Mouse (Mus musculus) spleen, postnatal 14 days (tissue): ENCODE results near the gene Tesk2.

Experiments
- DNase-seq, 2 experiments: peaks; one replicate each; pipeline ENCODE4 v3.0.0; 2021 to 2022; ENCODE audit warnings: low spot score in 2 of 2

The Tesk2 gene

GRCm38 (mm10) chr4:116712536-116712935, 8.2 kb upstream of the Tesk2 start:
- DNase-seq = no peak

- DNase-seq = peak; percentile 15 to 61
Measured at GRCm38 (mm10) chr4:116719396-116719795, 1.4 kb upstream of the Tesk2 start.

GRCm38 (mm10) chr4:116721098-116721628, 415 bp downstream of the Tesk2 start:
- no peak for DNase-seq

GRCm38 (mm10) chr4:116722230-116722629, 1.5 kb downstream of the Tesk2 start:
- no peak for DNase-seq

GRCm38 (mm10) chr4:116725444-116725843, 4.7 kb downstream of the Tesk2 start:
- no peak for DNase-seq

- no peak for DNase-seq
Measured at GRCm38 (mm10) chr4:116727401-116727800, 6.7 kb downstream of the Tesk2 start.

- DNase-seq = no peak
Measured at GRCm38 (mm10) chr4:116729532-116729931, 8.8 kb downstream of the Tesk2 start.

- DNase-seq = no peak
Measured at GRCm38 (mm10) chr4:116731077-116731476, 10.3 kb downstream of the Tesk2 start.

GRCm38 (mm10) chr4:116732355-116732754, 11.6 kb downstream of the Tesk2 start:
- no peak for DNase-seq

GRCm38 (mm10) chr4:116734996-116735395, 14.2 kb downstream of the Tesk2 start:
- no peak for DNase-seq

GRCm38 (mm10) chr4:116738972-116739751, 18.4 kb downstream of the Tesk2 start:
- no peak for DNase-seq

GRCm38 (mm10) chr4:116749750-116750149, 29.0 kb downstream of the Tesk2 start:
- DNase-seq = no peak

GRCm38 (mm10) chr4:116761914-116762313, 41.2 kb downstream of the Tesk2 start:
- no peak for DNase-seq

- DNase-seq = no peak
Measured at GRCm38 (mm10) chr4:116764001-116764400, 43.3 kb downstream of the Tesk2 start.

- DNase-seq = no peak
Measured at GRCm38 (mm10) chr4:116768510-116768909, 47.8 kb downstream of the Tesk2 start.

GRCm38 (mm10) chr4:116769060-116769459, 48.3 kb downstream of the Tesk2 start:
- DNase-seq = no peak

- DNase-seq = no peak
Measured at GRCm38 (mm10) chr4:116776391-116776790, 55.6 kb downstream of the Tesk2 start.

GRCm38 (mm10) chr4:116777079-116777478, 56.3 kb downstream of the Tesk2 start:
- no peak for DNase-seq

GRCm38 (mm10) chr4:116780541-116780940, 59.8 kb downstream of the Tesk2 start:
- no peak for DNase-seq

GRCm38 (mm10) chr4:116781366-116781765, 60.6 kb downstream of the Tesk2 start:
- DNase-seq = no peak

- DNase-seq = no peak
Measured at GRCm38 (mm10) chr4:116782171-116782570, 61.4 kb downstream of the Tesk2 start.

GRCm38 (mm10) chr4:116786587-116786986, 65.8 kb downstream of the Tesk2 start:
- DNase-seq = no peak

- DNase-seq = no peak
Measured at GRCm38 (mm10) chr4:116787985-116788760, 67.4 kb downstream of the Tesk2 start.
